Comparison of ENCODE assay signal across 9 mouse cellular contexts in the genomic region with DNA sequence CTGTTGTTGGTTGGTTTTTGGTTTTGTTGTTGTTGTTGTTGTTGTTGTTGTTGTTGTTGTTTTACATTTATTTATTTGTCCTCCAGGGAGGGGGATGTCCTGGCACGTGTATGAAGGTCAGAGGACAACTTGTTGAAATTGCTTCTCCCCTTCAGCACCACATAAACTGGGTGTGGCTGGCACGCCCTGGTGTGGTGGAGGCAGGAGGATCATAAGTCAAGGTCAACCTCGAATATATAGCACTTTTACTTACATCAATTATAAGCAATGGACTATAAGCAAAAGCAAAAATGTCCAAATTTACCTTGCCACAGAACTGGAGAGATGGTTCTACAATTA. TPM values are rescaled to one million over a fixed set of nuclear protein-coding genes. Genes with fewer than 3 reads are reported as not detected.
DNase-seq lines count a peak whose midpoint lies in the region; ATAC-seq lines count a peak whose summit lies in the region.
"Had no signal": no experiment of that assay in that cellular context is flagged by ENCODE, and none has a peak within 500 bp of the region (broad histone marks: within the 10 kb centered on the region; RNA-seq: fewer than 3 reads in every experiment).

No protein-coding gene starts in this region.

- no peak for DNase-seq in kidney, postnatal 14 days
- no peak for DNase-seq in limb, embryonic 10.5 days (ENCODE audit: low spot score)
- DNase-seq in layer of hippocampus, postnatal 25 days (ENCODE audit: extremely low spot score in 1 of 2, low spot score in 1 of 2), result no peak
- no peak for DNase-seq in frontal cortex, adult 2 months (ENCODE audit: extremely low spot score in 1 of 2, low spot score in 1 of 2)

- H3K4me2 ChIP-seq in kidney, embryonic 15.5 days, result peak overlapping the region; percentile 55
- peak overlapping the region; percentile 61 for H3K4me2 ChIP-seq in embryonic facial prominence, embryonic 13.5 days
- peak overlapping the region; percentile 60 for H3K4me2 ChIP-seq in neural tube, embryonic 13.5 days

- 74% methylated on average over 3 of the region's 3 CpGs for WGBS in kidney, embryonic 15.5 days
- 78% methylated on average over 3 of the region's 3 CpGs for WGBS in embryonic facial prominence, embryonic 13.5 days
- WGBS in limb, embryonic 10.5 days, result 75% methylated on average over 3 of the region's 3 CpGs
- WGBS in neural tube, embryonic 13.5 days, result 73% methylated on average over 3 of the region's 3 CpGs

- no peaks in the 10 kb centered on the region for H3K27me3 ChIP-seq in kidney, embryonic 15.5 days
- no peaks in the 10 kb centered on the region for H3K27me3 ChIP-seq in embryonic facial prominence, embryonic 13.5 days
- no peaks in the 10 kb centered on the region for H3K27me3 ChIP-seq in limb, embryonic 10.5 days (ENCODE audit: low read depth, poor library complexity, severe bottlenecking)
- H3K27me3 ChIP-seq in neural tube, embryonic 13.5 days, result no peaks in the 10 kb centered on the region
- H3K27me3 ChIP-seq: Patski had no signal

- peak overlapping the region; percentile 92 for H3K4me3 ChIP-seq in kidney, embryonic 15.5 days (replicated peaks)
- H3K4me3 ChIP-seq in embryonic facial prominence, embryonic 13.5 days, result peak overlapping the region; percentile 77
- peak overlapping the region; percentile 92 for H3K4me3 ChIP-seq in limb, embryonic 10.5 days
- peak overlapping the region; percentile 94 for H3K4me3 ChIP-seq in neural tube, embryonic 13.5 days

- H3K27ac ChIP-seq in kidney, embryonic 15.5 days, result no peak overlapping the region
- no peak overlapping the region for H3K27ac ChIP-seq in embryonic facial prominence, embryonic 13.5 days
- no peak overlapping the region for H3K27ac ChIP-seq in limb, embryonic 10.5 days
- H3K27ac ChIP-seq in neural tube, embryonic 13.5 days (replicated peaks), result no peak overlapping the region

- no peak; the same call in 1 of the 2 replicates for ATAC-seq in kidney, embryonic 15.5 days (replicated peaks; ENCODE audit: low FRiP score)
- ATAC-seq in embryonic facial prominence, embryonic 13.5 days (ENCODE audit: insufficient number of reproducible peaks, insufficient read depth, low FRiP score, low TSS enrichment, low read depth), result no peak
- peak; percentile 45; the same call in 1 of the 2 replicates for ATAC-seq in neural tube, embryonic 13.5 days (ENCODE audit: low read depth)
- ATAC-seq in monocyte, adult 5-6 weeks (replicated peaks; ENCODE audit: insufficient number of reproducible peaks, low FRiP score, low TSS enrichment, poor library complexity, severe bottlenecking), result no peak

- no peaks in the 10 kb centered on the region for H3K9me3 ChIP-seq in kidney, embryonic 15.5 days (replicated peaks)
- H3K9me3 ChIP-seq in embryonic facial prominence, embryonic 13.5 days, result no peaks in the 10 kb centered on the region
- no peaks in the 10 kb centered on the region for H3K9me3 ChIP-seq in limb, embryonic 10.5 days (replicated peaks)
- peaks cover 3% of the 10 kb centered on the region; the same call in 1 of the 2 replicates for H3K9me3 ChIP-seq in neural tube, embryonic 13.5 days

- H3K36me3 ChIP-seq in kidney, embryonic 15.5 days, result peaks cover 22% of the 10 kb centered on the region
- H3K36me3 ChIP-seq in embryonic facial prominence, embryonic 13.5 days, result peaks cover 23% of the 10 kb centered on the region
- H3K36me3 ChIP-seq in limb, embryonic 10.5 days, result peaks cover 24% of the 10 kb centered on the region
- peaks cover 24% of the 10 kb centered on the region for H3K36me3 ChIP-seq in neural tube, embryonic 13.5 days

- H3K9ac ChIP-seq in kidney, embryonic 15.5 days, result no peak overlapping the region
- no peak overlapping the region for H3K9ac ChIP-seq in embryonic facial prominence, embryonic 13.5 days
- no peak overlapping the region for H3K9ac ChIP-seq in neural tube, embryonic 13.5 days

- peaks cover 15% of the 10 kb centered on the region; the same call in 1 of the 2 replicates for H3K4me1 ChIP-seq in kidney, embryonic 15.5 days
- no peaks in the 10 kb centered on the region; the same call in 1 of the 2 replicates for H3K4me1 ChIP-seq in embryonic facial prominence, embryonic 13.5 days
- H3K4me1 ChIP-seq in limb, embryonic 10.5 days, result peaks cover 4% of the 10 kb centered on the region
- peaks cover 18% of the 10 kb centered on the region for H3K4me1 ChIP-seq in neural tube, embryonic 13.5 days (replicated peaks)

RNA-seq across cellular contexts. Expression of a gene that starts 0.6 kb away (rescaled TPM):
- polyA plus RNA-seq in kidney, embryonic 15.5 days (2015; fragmentation: Nextera tagmentation; extraction: Ambion mirVana), result 84.3 and 91.6 TPM in 2 replicates
- 79.6 and 82.0 TPM in 2 replicates for polyA plus RNA-seq in embryonic facial prominence, embryonic 13.5 days (2015; fragmentation: Nextera tagmentation; extraction: Ambion mirVana)
- 98.8 and 99.4 TPM in 2 replicates for polyA plus RNA-seq in limb, embryonic 10.5 days (2016; fragmentation: Nextera tagmentation; extraction: Ambion mirVana)
- 88.9 and 89.9 TPM in 2 replicates for polyA plus RNA-seq in neural tube, embryonic 13.5 days (2015; fragmentation: Nextera tagmentation; extraction: Ambion mirVana)
- total RNA-seq in layer of hippocampus, postnatal 25 days (2021), result 10 to 100 TPM; 35.2 to 38.2 TPM
- 35.8 and 41.2 TPM in 2 replicates for polyA plus RNA-seq in frontal cortex, adult 2 months (2012; rRNA removed)
- 75.1 to 99.1 TPM (median 81.7 TPM) in 3 replicates for total RNA-seq in monocyte, adult 5-6 weeks (2017)

RNA-seq across cellular contexts. Expression of a gene that starts 11.2 kb away (rescaled TPM):
- 5.0 TPM in 2 replicates for polyA plus RNA-seq in kidney, embryonic 15.5 days (2015; fragmentation: Nextera tagmentation; extraction: Ambion mirVana)
- 0.58 TPM in 1 of 2 replicates, not detected in the other for polyA plus RNA-seq in embryonic facial prominence, embryonic 13.5 days (2015; fragmentation: Nextera tagmentation; extraction: Ambion mirVana)
- not detected in 2 replicates for polyA plus RNA-seq in limb, embryonic 10.5 days (2016; fragmentation: Nextera tagmentation; extraction: Ambion mirVana)
- polyA plus RNA-seq in neural tube, embryonic 13.5 days (2015; fragmentation: Nextera tagmentation; extraction: Ambion mirVana), result not detected in 2 replicates
- total RNA-seq in layer of hippocampus, postnatal 25 days (2021), result not detected
- 1.1 and 1.8 TPM in 2 replicates for polyA plus RNA-seq in frontal cortex, adult 2 months (2012; rRNA removed)
- not detected in 3 replicates for total RNA-seq in monocyte, adult 5-6 weeks (2017)
- polyA plus RNA-seq: Patski had no signal
